Mouse (Mus musculus): ENCODE data around the gene Hsf5.

DNA sequence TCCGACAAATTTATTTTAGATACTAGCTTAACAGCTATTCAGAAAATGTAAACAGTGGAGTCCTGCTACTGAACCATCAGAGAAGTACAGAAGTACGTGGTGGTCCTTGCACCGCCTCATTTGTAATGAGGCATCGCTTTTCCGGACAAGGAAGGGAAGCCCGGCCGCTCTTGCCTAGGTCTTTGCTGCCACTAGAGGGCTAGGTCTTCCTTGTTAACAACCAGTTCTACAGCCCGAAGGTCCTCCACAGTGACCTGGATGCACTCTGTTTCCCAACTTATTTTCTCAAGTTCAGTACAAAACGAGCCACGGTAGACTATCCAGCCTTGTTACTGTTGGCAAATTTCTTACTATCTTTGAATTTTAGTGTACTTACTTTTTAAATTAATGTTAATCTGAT is 12.9 kb downstream of the Hsf5 start:
- TF ChIP-seq CTCF (IDR thresholded peaks at IDR 0.05; ENCODE audit: low read depth) (peak; percentile 78), EP300 (IDR thresholded peaks at IDR 0.05; ENCODE audit: low read depth) (no peak)

Measured in liver, embryonic 14.5 days (tissue).